Mouse (Mus musculus) spleen, adult 2 months (tissue): Measurements from ENCODE around the gene Iqschfp.

Experiments used
- CTCF ChIP-seq: fragments of 200-500 bp; IDR thresholded peaks from 2 replicates; pipeline ENCODE4 v1.5.1; 2011; ENCODE audit warnings: mild to moderate bottlenecking, inconsistent platforms; ENCODE audit not compliant: insufficient read depth, insufficient read length, insufficient replicate concordance; ENCODE audit errors: extremely low read depth
- POLR2A ChIP-seq: fragments of 200-500 bp; IDR thresholded peaks from 2 replicates; pipeline ENCODE4 v1.6.1; 2011; ENCODE audit warnings: low read depth, low read length, inconsistent platforms

- TF ChIP-seq POLR2A, result no peak
- TF ChIP-seq CTCF, result no peak
Observed at GRCm38 (mm10) chr3:68495096-68495735, 603.2 kb downstream of the Iqschfp start.
